ENCODE assay signal across 15 mouse cellular contexts in the genomic region with DNA sequence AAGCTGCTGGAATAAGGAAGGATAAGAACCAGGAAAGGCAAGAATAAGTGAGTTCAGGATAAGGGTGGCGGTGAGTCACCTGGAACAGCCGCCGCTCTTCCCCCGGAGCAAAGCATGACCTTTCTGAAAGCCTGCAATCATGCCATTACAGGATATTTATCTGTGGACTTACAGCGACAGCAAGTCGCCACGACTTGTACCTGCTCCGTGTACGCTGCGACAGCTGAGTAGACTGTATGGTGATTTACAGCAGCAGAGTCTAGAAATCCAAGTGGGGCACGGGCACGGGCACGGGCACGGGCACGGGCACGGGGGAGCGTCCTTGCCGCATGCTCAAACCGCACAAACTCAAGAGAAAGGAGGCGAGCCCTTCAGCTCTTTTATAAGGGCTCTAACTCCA.
DNase-seq lines count a peak whose midpoint lies in the region; ATAC-seq lines count a peak whose summit lies in the region.
"Had no signal": no experiment of that assay in that cellular context is flagged by ENCODE, and none has a peak within 500 bp of the region (broad histone marks: within the 10 kb centered on the region; RNA-seq: fewer than 3 reads in every experiment).

No protein-coding gene starts in this region.

- no peaks in the 10 kb centered on the region for H3K27me3 ChIP-seq in kidney, embryonic 15.5 days
- no peaks in the 10 kb centered on the region for H3K27me3 ChIP-seq in midbrain, embryonic 11.5 days (ENCODE audit: control insufficient read depth, insufficient read depth, low read length)
- H3K27me3 ChIP-seq in midbrain, embryonic 10.5 days (ENCODE audit: low read depth, poor library complexity, severe bottlenecking): no peaks in the 10 kb centered on the region
- no peaks in the 10 kb centered on the region for H3K27me3 ChIP-seq in stomach, embryonic 16.5 days (ENCODE audit: control insufficient read depth, insufficient read depth, low read length)
- no peaks in the 10 kb centered on the region for H3K27me3 ChIP-seq in hindbrain, embryonic 10.5 days (ENCODE audit: insufficient read depth, poor library complexity, severe bottlenecking)
- H3K27me3 ChIP-seq: neural tube, embryonic 15.5 days had no signal

- WGBS in kidney, embryonic 15.5 days: 51% methylated on average over 20 of the region's 20 CpGs
- 94% methylated on average over 20 of the region's 20 CpGs for WGBS in midbrain, embryonic 11.5 days
- WGBS in midbrain, embryonic 10.5 days: 93% methylated on average over 20 of the region's 20 CpGs
- 62% methylated on average over 20 of the region's 20 CpGs for WGBS in stomach, embryonic 16.5 days
- 93% methylated on average over 20 of the region's 20 CpGs for WGBS in hindbrain, embryonic 10.5 days

- no peak overlapping the region for H3K9ac ChIP-seq in kidney, embryonic 15.5 days
- H3K9ac ChIP-seq in midbrain, embryonic 11.5 days (ENCODE audit: low read length): no peak overlapping the region
- no peak overlapping the region for H3K9ac ChIP-seq in stomach, embryonic 16.5 days (ENCODE audit: low read length)
- H3K9ac ChIP-seq: forebrain, postnatal 0 days; liver, embryonic 14.5 days; neural tube, embryonic 15.5 days had no signal

- peak; percentile 52; the same call in 1 of the 2 replicates for ATAC-seq in kidney, embryonic 15.5 days (replicated peaks; ENCODE audit: low FRiP score)
- ATAC-seq in midbrain, embryonic 11.5 days (ENCODE audit: low FRiP score): no peak
- peak; percentile 40; the same call in 1 of the 2 replicates for ATAC-seq in stomach, embryonic 16.5 days (ENCODE audit: insufficient read depth, low FRiP score)
- ATAC-seq: forebrain, postnatal 0 days had no signal

- H3K9me3 ChIP-seq in kidney, embryonic 15.5 days (replicated peaks): no peaks in the 10 kb centered on the region
- H3K9me3 ChIP-seq in midbrain, embryonic 11.5 days (ENCODE audit: control insufficient read depth, low read length): no peaks in the 10 kb centered on the region
- H3K9me3 ChIP-seq in midbrain, embryonic 10.5 days (replicated peaks): no peaks in the 10 kb centered on the region
- H3K9me3 ChIP-seq in stomach, embryonic 16.5 days (replicated peaks; ENCODE audit: control insufficient read depth, low read length): no peaks in the 10 kb centered on the region
- no peaks in the 10 kb centered on the region for H3K9me3 ChIP-seq in hindbrain, embryonic 10.5 days
- H3K9me3 ChIP-seq: G1E; neural tube, embryonic 15.5 days had no signal

- H3K36me3 ChIP-seq in kidney, embryonic 15.5 days: no peaks in the 10 kb centered on the region
- no peaks in the 10 kb centered on the region for H3K36me3 ChIP-seq in midbrain, embryonic 11.5 days (ENCODE audit: control insufficient read depth, insufficient read depth, low read length)
- no peaks in the 10 kb centered on the region for H3K36me3 ChIP-seq in midbrain, embryonic 10.5 days
- H3K36me3 ChIP-seq in stomach, embryonic 16.5 days (ENCODE audit: control insufficient read depth, insufficient read depth, low read length): no peaks in the 10 kb centered on the region
- no peaks in the 10 kb centered on the region for H3K36me3 ChIP-seq in hindbrain, embryonic 10.5 days
- H3K36me3 ChIP-seq: G1E; neural tube, embryonic 15.5 days had no signal

- peak overlapping the region; percentile 22 for H3K4me3 ChIP-seq in kidney, embryonic 15.5 days (replicated peaks)
- H3K4me3 ChIP-seq in midbrain, embryonic 11.5 days (ENCODE audit: low read depth, low read length): no peak overlapping the region
- no peak overlapping the region for H3K4me3 ChIP-seq in midbrain, embryonic 10.5 days
- H3K4me3 ChIP-seq in stomach, embryonic 16.5 days (replicated peaks; ENCODE audit: low read length): 0 out of 2 replicates have a peak overlapping the region, but pooled peaks have one; percentile 13
- H3K4me3 ChIP-seq in hindbrain, embryonic 10.5 days: no peak overlapping the region
- H3K4me3 ChIP-seq: myocyte; neural tube, embryonic 15.5 days had no signal

- H3K27ac ChIP-seq in kidney, embryonic 15.5 days: peak overlapping the region; percentile 34
- no peak overlapping the region for H3K27ac ChIP-seq in midbrain, embryonic 11.5 days (ENCODE audit: low read depth, low read length)
- H3K27ac ChIP-seq in midbrain, embryonic 10.5 days (replicated peaks): no peak overlapping the region
- no peak overlapping the region for H3K27ac ChIP-seq in stomach, embryonic 16.5 days (ENCODE audit: low read length)
- no peak overlapping the region for H3K27ac ChIP-seq in hindbrain, embryonic 10.5 days
- H3K27ac ChIP-seq: liver, embryonic 14.5 days; neural tube, embryonic 15.5 days had no signal

- H3K4me1 ChIP-seq in kidney, embryonic 15.5 days: peaks cover 27% of the 10 kb centered on the region
- H3K4me1 ChIP-seq in midbrain, embryonic 11.5 days (ENCODE audit: control insufficient read depth, insufficient read depth, low read length): no peaks in the 10 kb centered on the region
- peaks cover 5% of the 10 kb centered on the region; the same call in 1 of the 2 replicates for H3K4me1 ChIP-seq in midbrain, embryonic 10.5 days
- H3K4me1 ChIP-seq in stomach, embryonic 16.5 days (ENCODE audit: control insufficient read depth, insufficient read depth, low read length): no peaks in the 10 kb centered on the region
- H3K4me1 ChIP-seq in hindbrain, embryonic 10.5 days (replicated peaks): no peaks in the 10 kb centered on the region
- H3K4me1 ChIP-seq: neural tube, embryonic 15.5 days had no signal

- no peak for DNase-seq in kidney, adult 18-20 months
- peak; percentile 17 for DNase-seq in midbrain, embryonic 11.5 days (ENCODE audit: low spot score, missing footprints)
- no peak for DNase-seq in midbrain, embryonic 10.5 days (ENCODE audit: low spot score)
- peak; percentile 17 to 28 for DNase-seq in adrenal gland, postnatal 36 days
- DNase-seq in hindbrain, embryonic 10.5 days (ENCODE audit: low spot score): no peak
- DNase-seq: cerebellum, adult 9-10 months; forebrain, postnatal 0 days; midbrain, embryonic 14.5 days; right cerebral cortex, postnatal 25 days had no signal

- peak overlapping the region; percentile 51 for H3K4me2 ChIP-seq in kidney, embryonic 15.5 days
- H3K4me2 ChIP-seq in midbrain, embryonic 11.5 days: no peak overlapping the region
- peak overlapping the region; percentile 30 for H3K4me2 ChIP-seq in stomach, embryonic 16.5 days (ENCODE audit: low read depth, low read length)
- H3K4me2 ChIP-seq: neural tube, embryonic 15.5 days had no signal

Comparison
In these comparisons a context has a peak if more than half of its experiments do, and no peak if none do; other contexts are left out.
1. DNase-seq: peak in midbrain, embryonic 11.5 days (single experiment) and adrenal gland, postnatal 36 days (2 of 2); none in kidney, adult 18-20 months (single experiment), midbrain, embryonic 10.5 days (single experiment) and hindbrain, embryonic 10.5 days (single experiment).
2. H3K4me3 ChIP-seq: peak in kidney, embryonic 15.5 days (single experiment) and stomach, embryonic 16.5 days (single experiment); none in midbrain, embryonic 11.5 days (single experiment), midbrain, embryonic 10.5 days (single experiment) and hindbrain, embryonic 10.5 days (single experiment).